Mouse (Mus musculus) heart, embryonic 11.5 days (tissue): ENCODE measurements around the gene Hs3st6. TPM values are rescaled to one million over a fixed set of nuclear protein-coding genes. Genes with fewer than 3 reads are reported as not detected.

ENCODE experiments used
- ATAC-seq: fragments of 200-750 bp; cut with Nextera tagmentation; replicated peaks from 2 replicates; pipeline ENCODE4 v1.8.0; 2017; ENCODE audit warnings: moderate library complexity; ENCODE audit not compliant: insufficient number of reproducible peaks, low FRiP score, low TSS enrichment
- H3K27ac ChIP-seq: fragments of 300-500 bp; sonication (generic); 2 replicates; pipeline ENCODE4 v1.5.1; 2014; ENCODE audit warnings: mild to moderate bottlenecking, low read depth, low read length
- H3K27me3 ChIP-seq: fragments of 300-500 bp; sonication (generic); 2 replicates; pipeline ENCODE4 v1.6.1; 2014; ENCODE audit warnings: mild to moderate bottlenecking, low read length, mixed read lengths; ENCODE audit not compliant: control insufficient read depth, insufficient read depth
- H3K36me3 ChIP-seq: fragments of 300-500 bp; sonication (generic); 2 replicates; pipeline ENCODE4 v1.6.1; 2014; ENCODE audit warnings: mild to moderate bottlenecking, low read length, moderate library complexity, mixed read lengths; ENCODE audit not compliant: control insufficient read depth, insufficient read depth
- H3K4me1 ChIP-seq: fragments of 300-500 bp; sonication (generic); 2 replicates; pipeline ENCODE4 v1.6.1; 2014; ENCODE audit warnings: low read length; ENCODE audit not compliant: control insufficient read depth, insufficient read depth
- H3K4me2 ChIP-seq: fragments of 300-500 bp; sonication (generic); 2 replicates; pipeline ENCODE4 v1.6.1; 2014; ENCODE audit warnings: mild to moderate bottlenecking, moderate library complexity
- H3K4me3 ChIP-seq: fragments of 300-500 bp; sonication (generic); 2 replicates; pipeline ENCODE4 v1.5.1; 2014; ENCODE audit warnings: low read depth, low read length
- H3K9ac ChIP-seq: fragments of 300-500 bp; sonication (generic); 2 replicates; pipeline ENCODE4 v1.6.1; 2014; ENCODE audit warnings: mild to moderate bottlenecking, low read depth, low read length, moderate library complexity
- H3K9me3 ChIP-seq: fragments of 300-500 bp; sonication (generic); replicated peaks from 2 replicates; pipeline ENCODE4 v1.6.1; 2016; ENCODE audit warnings: low read length; ENCODE audit not compliant: control insufficient read depth
- WGBS: fragments of 180-500 bp; shearing (Covaris S2); extraction: QIAGEN DNeasy Blood & Tissue Kit; methylation state at CpG from one replicate; pipeline ENCODE4 v1.1.7; 2014; ENCODE audit not compliant: insufficient replicate concordance; 5-methylcytosine and 5-hydroxymethylcytosine counted together
- polyA plus RNA-seq: library from polyadenylated mRNA; unstranded; fragments of >200 nt; fragmentation: Nextera tagmentation; extraction: Ambion mirVana; gene quantifications from 2 replicates; pipeline ENCODE4 v1.2.1, GENCODE M21; 2014

Hs3st6 gene
- polyA plus RNA-seq, 1 experiment from 2014 or later: 0.34 TPM

- H3K9ac ChIP-seq: no peak overlapping the region
- no peaks in the 10 kb centered on the region for H3K36me3 ChIP-seq
- no peak overlapping the region for H3K4me2 ChIP-seq
- 68% methylated on average over 1 of the region's 1 CpGs for WGBS
- ATAC-seq: no peak
- H3K4me1 ChIP-seq: peaks cover 14% of the 10 kb centered on the region
- no peaks in the 10 kb centered on the region for H3K9me3 ChIP-seq
- H3K4me3 ChIP-seq: no peak overlapping the region
- no peaks in the 10 kb centered on the region for H3K27me3 ChIP-seq
- H3K27ac ChIP-seq: no peak overlapping the region
Measured at GRCm38 (mm10) chr17:24734513-24734912, 18.3 kb upstream of the Hs3st6 start.

GRCm38 (mm10) chr17:24735446-24735845 lies 17.3 kb upstream of the Hs3st6 start:
- Histone ChIP-seq H3K4me2 (peak overlapping the region; percentile 94), H3K9ac (no peak overlapping the region), H3K36me3 (no peaks in the 10 kb centered on the region), H3K9me3 (no peaks in the 10 kb centered on the region), H3K27me3 (no peaks in the 10 kb centered on the region), H3K4me1 (peaks cover 14% of the 10 kb centered on the region), H3K27ac (no peak overlapping the region), H3K4me3 (no peak overlapping the region)
- ATAC-seq: no peak
- WGBS: 86% methylated on average over 7 of the region's 7 CpGs

GRCm38 (mm10) chr17:24736330-24737051 lies 16.3 kb upstream of the Hs3st6 start, which contains the start of gene Msrb1:
TSS of gene Msrb1 (plus strand) at chr17:24736642.
- ATAC-seq: peak; percentile 93
- under 1% methylated on average over 29 of the region's 29 CpGs for WGBS
- peak within 1 kb of the TSS; percentile 57 for H3K27ac ChIP-seq

GRCm38 (mm10) chr17:24737135-24737810 lies 15.5 kb upstream of the Hs3st6 start:
- H3K4me1 ChIP-seq: peaks cover 10% of the 10 kb centered on the region
- H3K27me3 ChIP-seq: no peaks in the 10 kb centered on the region
- H3K9ac ChIP-seq: peak overlapping the region; percentile 78
- no peaks in the 10 kb centered on the region for H3K9me3 ChIP-seq
- H3K27ac ChIP-seq: no peak overlapping the region
- H3K4me2 ChIP-seq: peak overlapping the region; percentile 94
- no peak for ATAC-seq
- peak overlapping the region; percentile 73 for H3K4me3 ChIP-seq
- no peaks in the 10 kb centered on the region for H3K36me3 ChIP-seq
- 24% methylated on average over 8 of the region's 8 CpGs for WGBS

More at GRCm38 (mm10) chr17:24736330-24737051, 16.3 kb upstream of the Hs3st6 start, which contains the start of gene Msrb1:
- Histone ChIP-seq H3K4me2 (peak within 1 kb of the TSS; percentile 94), H3K9me3 (no peaks in the 10 kb centered on the region), H3K4me1 (peaks cover 14% of the 10 kb centered on the region), H3K27me3 (no peaks in the 10 kb centered on the region), H3K4me3 (peak within 1 kb of the TSS; percentile 73), H3K9ac (peak within 1 kb of the TSS; percentile 78), H3K36me3 (no peaks in the 10 kb centered on the region)

GRCm38 (mm10) chr17:24738238-24738637 lies 14.6 kb upstream of the Hs3st6 start:
- H3K36me3 ChIP-seq: no peaks in the 10 kb centered on the region
- no peak overlapping the region for H3K4me2 ChIP-seq
- H3K9ac ChIP-seq: no peak overlapping the region
- H3K27ac ChIP-seq: no peak overlapping the region
- no peak overlapping the region for H3K4me3 ChIP-seq
- peaks cover 8% of the 10 kb centered on the region for H3K4me1 ChIP-seq
- no peak for ATAC-seq
- H3K9me3 ChIP-seq: no peaks in the 10 kb centered on the region
- no peaks in the 10 kb centered on the region for H3K27me3 ChIP-seq
- WGBS: 84% methylated on average over 4 of the region's 4 CpGs

- Histone ChIP-seq H3K36me3 (no peaks in the 10 kb centered on the region), H3K27ac (no peak overlapping the region), H3K9me3 (no peaks in the 10 kb centered on the region), H3K9ac (no peak overlapping the region), H3K4me3 (no peak overlapping the region), H3K27me3 (no peaks in the 10 kb centered on the region), H3K4me2 (no peak overlapping the region), H3K4me1 (peaks cover 8% of the 10 kb centered on the region)
- 78% methylated on average over 8 of the region's 8 CpGs for WGBS
- no peak for ATAC-seq
Measured at GRCm38 (mm10) chr17:24739926-24740325, 12.9 kb upstream of the Hs3st6 start.

- no peak overlapping the region for H3K9ac ChIP-seq
- H3K36me3 ChIP-seq: no peaks in the 10 kb centered on the region
- H3K9me3 ChIP-seq: no peaks in the 10 kb centered on the region
- peaks cover 2% of the 10 kb centered on the region; the same call in 1 of the 2 replicates for H3K27me3 ChIP-seq
- no peak overlapping the region for H3K4me2 ChIP-seq
- H3K27ac ChIP-seq: no peak overlapping the region
- H3K4me1 ChIP-seq: peaks cover under 1% of the 10 kb centered on the region
- no peak overlapping the region for H3K4me3 ChIP-seq
- 76% methylated on average over 8 of the region's 8 CpGs for WGBS
- ATAC-seq: no peak
Measured at GRCm38 (mm10) chr17:24742307-24742706, 10.5 kb upstream of the Hs3st6 start.

- 70% methylated on average over 5 of the region's 5 CpGs for WGBS
Measured at GRCm38 (mm10) chr17:24743896-24744295, 8.9 kb upstream of the Hs3st6 start.

More at GRCm38 (mm10) chr17:24743896-24744295, 8.9 kb upstream of the Hs3st6 start:
- no peaks in the 10 kb centered on the region for H3K36me3 ChIP-seq
- peaks cover 2% of the 10 kb centered on the region; the same call in 1 of the 2 replicates for H3K27me3 ChIP-seq
- H3K9me3 ChIP-seq: no peaks in the 10 kb centered on the region
- no peak overlapping the region for H3K4me3 ChIP-seq
- no peak overlapping the region for H3K27ac ChIP-seq
- H3K4me1 ChIP-seq: no peaks in the 10 kb centered on the region
- H3K9ac ChIP-seq: no peak overlapping the region
- ATAC-seq: no peak
- H3K4me2 ChIP-seq: no peak overlapping the region
